Mouse (Mus musculus) MEL (cell line): ENCODE data around the gene Gucd1.

Source experiments
- JUND ChIP-seq: IDR thresholded peaks from 2 replicates; pipeline ENCODE4 v1.6.1; 2011; ENCODE audit warnings: low read depth, mild to moderate bottlenecking, improper control_type of control experiment, low read length
- UBTF ChIP-seq: IDR thresholded peaks from 2 replicates; pipeline ENCODE4 v1.6.1; 2012; ENCODE audit warnings: low read depth, mild to moderate bottlenecking, inconsistent platforms, low read length, improper control_type of control experiment, moderate library complexity, borderline replicate concordance; ENCODE audit not compliant: insufficient read depth

GRCm38 (mm10) chr10:75324391-75324790 lies 193.4 kb downstream of the Gucd1 start:
- TF ChIP-seq JUND (no peak), UBTF (no peak)
